Mouse (Mus musculus): ENCODE data around the gene Hcn4. TPM values are rescaled to one million over a fixed set of nuclear protein-coding genes. Genes with fewer than 3 reads are reported as not detected.

Gene Hcn4
- polyA plus RNA-seq (2015; fragmentation: Nextera tagmentation; extraction: Ambion mirVana), result 2.6 TPM in 2 replicates

GRCm38 (mm10) chr9:58823139-58823917 lies at the start of gene Hcn4:
TSS of gene Hcn4 (plus strand) at chr9:58823412.
- H3K9me3 ChIP-seq, result no peaks in the 10 kb centered on the region
- H3K9ac ChIP-seq (replicated peaks), result peak within 1 kb of the TSS; percentile 67
- 0% methylated on average over 77 of the region's 95 CpGs for WGBS
- peaks cover 40% of the 10 kb centered on the region for H3K4me1 ChIP-seq
- H3K27me3 ChIP-seq, result peaks cover 14% of the 10 kb centered on the region; the same call in 1 of the 2 replicates
- ATAC-seq (replicated peaks), result peak; percentile 50
- peak within 1 kb of the TSS; percentile 96 for H3K4me2 ChIP-seq (replicated peaks)
- peak within 1 kb of the TSS; percentile 59 for H3K4me3 ChIP-seq
- no peaks in the 10 kb centered on the region for H3K36me3 ChIP-seq
- H3K27ac ChIP-seq (replicated peaks), result peak within 1 kb of the TSS; percentile 90

DNA sequence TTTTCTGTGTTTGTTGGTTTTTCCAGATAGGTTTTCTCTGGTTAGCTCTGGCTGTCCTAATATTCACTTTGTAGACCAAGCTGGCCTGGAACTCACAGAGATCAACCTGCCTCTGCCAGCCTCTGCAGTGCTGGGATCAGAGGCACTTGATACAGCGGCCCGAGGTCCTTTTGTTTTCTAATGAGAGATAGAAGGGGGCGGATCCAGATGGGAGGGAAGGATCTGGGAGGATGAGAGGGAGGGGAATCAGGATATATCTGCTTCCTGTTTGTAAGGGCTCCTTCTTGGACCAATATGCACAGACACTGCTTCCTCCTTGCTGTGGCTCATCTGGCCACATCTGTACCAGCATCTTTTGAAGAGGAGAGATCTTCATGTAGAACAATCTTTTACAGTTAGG lies 48.5 kb upstream of the Hcn4 start:
- Histone ChIP-seq H3K4me3 (no peak overlapping the region), H3K4me1 (no peaks in the 10 kb centered on the region), H3K27ac (replicated peaks) (no peak overlapping the region), H3K36me3 (no peaks in the 10 kb centered on the region), H3K4me2 (replicated peaks) (no peak overlapping the region), H3K9me3 (no peaks in the 10 kb centered on the region), H3K9ac (replicated peaks) (no peak overlapping the region), H3K27me3 (no peaks in the 10 kb centered on the region)
- ATAC-seq (replicated peaks), result no peak
- WGBS, result 50% methylated on average over 3 of the region's 3 CpGs

GRCm38 (mm10) chr9:58775363-58775762 lies 47.8 kb upstream of the Hcn4 start:
- 12% methylated on average over 2 of the region's 2 CpGs for whole genome bisulfite sequencing
- H3K4me2 ChIP-seq (replicated peaks), result no peak overlapping the region
- no peak overlapping the region for H3K27ac ChIP-seq (replicated peaks)

DNA sequence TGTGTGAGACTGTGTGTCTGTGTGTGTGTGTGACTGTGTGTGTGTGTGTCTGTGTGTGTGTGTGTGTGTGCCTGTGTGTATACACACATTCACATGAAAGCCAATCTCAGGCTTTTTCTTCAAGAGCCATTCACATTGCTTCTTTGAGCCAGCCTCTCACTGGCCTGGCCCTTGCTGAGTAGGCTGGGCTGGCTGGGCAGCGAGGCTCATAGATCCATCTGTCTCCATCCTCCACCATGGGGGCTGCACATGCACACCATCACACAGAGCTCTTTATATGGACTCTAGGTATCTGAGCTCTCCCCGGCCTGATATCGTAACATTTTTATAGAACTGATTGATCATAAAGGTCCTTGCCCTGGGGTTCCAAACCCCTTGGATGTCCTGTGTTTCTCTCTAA lies 33.7 kb upstream of the Hcn4 start:
- Histone ChIP-seq H3K4me2 (replicated peaks) (no peak overlapping the region), H3K4me3 (no peak overlapping the region), H3K36me3 (no peaks in the 10 kb centered on the region), H3K27ac (replicated peaks) (no peak overlapping the region), H3K9ac (replicated peaks) (no peak overlapping the region), H3K9me3 (no peaks in the 10 kb centered on the region), H3K27me3 (no peaks in the 10 kb centered on the region), H3K4me1 (no peaks in the 10 kb centered on the region)
- ATAC-seq (replicated peaks), result no peak
- 88% methylated on average over 3 of the region's 3 CpGs for WGBS

More at GRCm38 (mm10) chr9:58775363-58775762, 47.8 kb upstream of the Hcn4 start:
- ATAC-seq (replicated peaks), result no peak
- Histone ChIP-seq H3K4me3 (no peak overlapping the region), H3K9me3 (no peaks in the 10 kb centered on the region), H3K4me1 (no peaks in the 10 kb centered on the region), H3K36me3 (no peaks in the 10 kb centered on the region), H3K27me3 (no peaks in the 10 kb centered on the region), H3K9ac (replicated peaks) (no peak overlapping the region)

- Histone ChIP-seq H3K4me1 (no peaks in the 10 kb centered on the region), H3K4me3 (no peak overlapping the region), H3K27ac (replicated peaks) (no peak overlapping the region), H3K27me3 (no peaks in the 10 kb centered on the region), H3K9ac (replicated peaks) (no peak overlapping the region), H3K9me3 (no peaks in the 10 kb centered on the region), H3K36me3 (no peaks in the 10 kb centered on the region), H3K4me2 (replicated peaks) (no peak overlapping the region)
- no peak for ATAC-seq (replicated peaks)
- 73% methylated on average over 7 of the region's 7 CpGs for WGBS
These were observed 25.1 kb upstream of the Hcn4 start for GRCm38 (mm10) chr9:58798155-58798554.

DNA sequence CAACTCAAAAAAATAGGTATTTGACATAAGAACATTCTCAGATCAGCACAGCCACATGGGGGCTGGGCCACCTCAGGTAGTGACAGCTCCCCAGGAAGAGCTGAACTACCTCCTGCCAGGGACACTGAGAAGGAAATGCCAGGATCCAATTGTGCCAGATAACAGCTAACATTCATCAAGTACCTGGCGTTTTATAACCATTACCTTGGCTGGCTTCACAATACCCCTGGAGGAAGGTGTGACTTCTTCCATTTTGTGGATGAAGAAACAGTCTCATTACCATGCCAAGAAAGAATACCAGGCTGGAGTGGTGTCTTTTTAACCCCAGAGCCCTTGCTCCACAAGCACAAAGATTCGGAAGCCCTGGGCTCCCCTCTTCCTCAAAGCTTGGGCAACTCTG lies 21.8 kb upstream of the Hcn4 start:
- Histone ChIP-seq H3K4me1 (peaks cover 7% of the 10 kb centered on the region; the same call in 1 of the 2 replicates), H3K27ac (replicated peaks) (no peak overlapping the region), H3K9ac (replicated peaks) (no peak overlapping the region), H3K27me3 (no peaks in the 10 kb centered on the region), H3K4me3 (no peak overlapping the region), H3K4me2 (replicated peaks) (no peak overlapping the region), H3K9me3 (no peaks in the 10 kb centered on the region), H3K36me3 (no peaks in the 10 kb centered on the region)
- WGBS, result 87% methylated on average over 2 of the region's 2 CpGs
- no peak for ATAC-seq (replicated peaks)

DNA sequence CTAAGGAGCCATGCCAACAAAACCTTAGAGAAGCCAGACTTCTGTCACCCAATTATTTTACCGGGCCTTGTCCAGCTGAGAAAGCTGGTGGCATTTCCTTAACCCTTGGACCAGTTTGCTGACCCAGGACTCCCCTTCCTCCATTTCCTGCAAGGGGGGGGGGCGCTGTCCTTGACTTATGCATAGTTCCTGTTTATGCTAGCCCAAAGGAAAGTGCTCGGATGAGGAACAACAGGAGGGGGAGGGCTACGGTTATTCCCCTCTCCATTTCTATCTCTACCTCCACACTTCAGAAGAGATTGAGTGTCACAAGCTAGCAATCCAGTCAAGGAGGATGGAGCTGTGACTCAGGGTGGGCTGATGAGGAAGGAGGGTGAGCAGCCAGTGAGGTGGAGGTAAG lies 20.9 kb upstream of the Hcn4 start:
- Histone ChIP-seq H3K9me3 (no peaks in the 10 kb centered on the region), H3K27me3 (no peaks in the 10 kb centered on the region), H3K27ac (replicated peaks) (no peak overlapping the region), H3K4me1 (peaks cover 7% of the 10 kb centered on the region; the same call in 1 of the 2 replicates), H3K36me3 (no peaks in the 10 kb centered on the region), H3K9ac (replicated peaks) (no peak overlapping the region), H3K4me3 (no peak overlapping the region), H3K4me2 (replicated peaks) (no peak overlapping the region)
- ATAC-seq (replicated peaks), result no peak
- 62% methylated on average over 4 of the region's 4 CpGs for WGBS

DNA sequence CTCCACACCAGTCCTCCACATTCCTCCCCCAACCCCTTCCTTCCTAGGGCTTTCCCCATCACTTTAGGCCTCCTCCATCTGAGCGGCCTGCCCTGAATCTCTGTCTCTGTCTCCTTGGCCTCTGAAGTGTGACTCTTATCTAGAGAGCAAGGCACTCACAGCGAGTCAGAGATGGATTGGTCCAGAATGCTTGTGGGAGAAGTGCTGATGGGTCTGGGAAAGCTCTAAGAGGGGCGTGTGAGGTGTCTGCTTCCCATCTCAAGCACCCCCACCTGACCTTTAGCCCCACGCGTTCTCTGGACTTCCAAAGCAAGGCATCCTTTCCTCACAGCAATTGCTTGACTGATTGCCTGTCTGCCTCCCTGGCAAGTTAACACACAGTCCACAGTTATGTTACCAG lies 20.4 kb upstream of the Hcn4 start:
- no peak overlapping the region for H3K9ac ChIP-seq (replicated peaks)
- no peak overlapping the region for H3K4me3 ChIP-seq
- no peak for ATAC-seq (replicated peaks)
- H3K4me1 ChIP-seq, result peaks cover 7% of the 10 kb centered on the region; the same call in 1 of the 2 replicates
- no peak overlapping the region for H3K4me2 ChIP-seq (replicated peaks)
- H3K27me3 ChIP-seq, result no peaks in the 10 kb centered on the region
- H3K9me3 ChIP-seq, result no peaks in the 10 kb centered on the region
- H3K36me3 ChIP-seq, result no peaks in the 10 kb centered on the region
- H3K27ac ChIP-seq (replicated peaks), result no peak overlapping the region
- WGBS, result 84% methylated on average over 5 of the region's 5 CpGs

- Histone ChIP-seq H3K4me1 (peaks cover 7% of the 10 kb centered on the region; the same call in 1 of the 2 replicates), H3K4me2 (replicated peaks) (peak overlapping the region; percentile 41), H3K9ac (replicated peaks) (no peak overlapping the region), H3K36me3 (no peaks in the 10 kb centered on the region), H3K9me3 (no peaks in the 10 kb centered on the region), H3K4me3 (peak overlapping the region; percentile 20), H3K27ac (replicated peaks) (no peak overlapping the region), H3K27me3 (no peaks in the 10 kb centered on the region)
- WGBS, result 9% methylated on average over 15 of the region's 15 CpGs
- no peak for ATAC-seq (replicated peaks)
These were observed 17.5 kb upstream of the Hcn4 start for GRCm38 (mm10) chr9:58805601-58806318.

DNA sequence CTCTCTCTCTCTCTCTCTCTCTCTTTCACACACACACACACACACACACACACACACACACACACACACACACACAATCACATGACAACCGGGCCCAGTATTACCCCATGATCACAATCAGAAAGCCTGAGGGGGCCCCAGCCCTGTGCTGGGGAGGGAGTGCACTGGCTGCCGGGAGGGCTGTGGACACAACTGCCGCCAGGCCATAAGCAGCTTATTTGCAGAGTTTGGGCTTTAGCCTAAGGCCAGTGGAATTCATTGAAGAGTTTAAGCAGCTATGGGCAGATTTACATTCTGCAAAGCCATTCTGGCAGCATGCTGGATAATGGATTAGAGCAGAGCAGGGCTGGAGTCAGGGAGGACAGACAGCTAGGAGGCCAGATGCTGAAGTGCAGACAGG lies 12.0 kb upstream of the Hcn4 start:
- peaks cover 4% of the 10 kb centered on the region for H3K4me1 ChIP-seq
- 21% methylated on average over 3 of the region's 3 CpGs for WGBS
- H3K4me3 ChIP-seq, result no peak overlapping the region
- no peak overlapping the region for H3K4me2 ChIP-seq (replicated peaks)
- no peaks in the 10 kb centered on the region for H3K27me3 ChIP-seq
- H3K36me3 ChIP-seq, result no peaks in the 10 kb centered on the region
- no peaks in the 10 kb centered on the region for H3K9me3 ChIP-seq
- no peak overlapping the region for H3K9ac ChIP-seq (replicated peaks)
- no peak for ATAC-seq (replicated peaks)
- H3K27ac ChIP-seq (replicated peaks), result no peak overlapping the region

GRCm38 (mm10) chr9:58815552-58816260 lies 7.5 kb upstream of the Hcn4 start:
- H3K27me3 ChIP-seq, result peaks cover 11% of the 10 kb centered on the region; the same call in 1 of the 2 replicates
- H3K4me2 ChIP-seq (replicated peaks), result no peak overlapping the region
- no peaks in the 10 kb centered on the region for H3K36me3 ChIP-seq
- H3K4me3 ChIP-seq, result no peak overlapping the region
- 0 out of 2 replicates have a peak overlapping the region, but pooled peaks have one; percentile 27 for H3K27ac ChIP-seq (replicated peaks)
- no peak overlapping the region for H3K9ac ChIP-seq (replicated peaks)
- 51% methylated on average over 15 of the region's 15 CpGs for WGBS
- no peaks in the 10 kb centered on the region for H3K9me3 ChIP-seq
- ATAC-seq (replicated peaks), result peak; percentile 57
- peaks cover 14% of the 10 kb centered on the region for H3K4me1 ChIP-seq

GRCm38 (mm10) chr9:58816458-58816857 lies 6.8 kb upstream of the Hcn4 start:
- H3K27ac ChIP-seq (replicated peaks), result no peak overlapping the region
- 45% methylated on average over 9 of the region's 9 CpGs for WGBS
- no peak overlapping the region for H3K4me2 ChIP-seq (replicated peaks)
- ATAC-seq (replicated peaks), result no peak
- H3K4me1 ChIP-seq, result peaks cover 15% of the 10 kb centered on the region
- H3K9ac ChIP-seq (replicated peaks), result no peak overlapping the region
- H3K4me3 ChIP-seq, result no peak overlapping the region
- H3K27me3 ChIP-seq, result peaks cover 14% of the 10 kb centered on the region; the same call in 1 of the 2 replicates
- no peaks in the 10 kb centered on the region for H3K9me3 ChIP-seq
- H3K36me3 ChIP-seq, result no peaks in the 10 kb centered on the region
